Mouse (Mus musculus) monocyte, adult 5-6 weeks (primary cell): ENCODE results near the gene Haus2. TPM values are rescaled to one million over a fixed set of nuclear protein-coding genes. Genes with fewer than 3 reads are reported as not detected.
A peak's percentile ranks its signal among the peaks of the same experiment; 100 is the strongest.
"Not testable (repeated sequence)": the region's sequence is repeated elsewhere in the genome, so short reads cannot be mapped to it uniquely, and the experiment has no call there.

Source experiments
- ATAC-seq: fragments of 153-309, 156-312 bp; replicated peaks from 2 replicates; pipeline ENCODE4 v1.8.0; 2017; ENCODE audit warnings: mild to moderate bottlenecking; ENCODE audit not compliant: low TSS enrichment, insufficient number of reproducible peaks, severe bottlenecking, poor library complexity, low FRiP score
- total RNA-seq: library from RNA; stranded (forward); fragments of 200-1000, 200-491, 200-594 nt; gene quantifications from 3 replicates; pipeline ENCODE4 v1.2.3, GENCODE M21; 2017

Gene Haus2
- total RNA-seq, result 12.5 to 16.3 TPM (median 16.0 TPM) in 3 replicates

DNA sequence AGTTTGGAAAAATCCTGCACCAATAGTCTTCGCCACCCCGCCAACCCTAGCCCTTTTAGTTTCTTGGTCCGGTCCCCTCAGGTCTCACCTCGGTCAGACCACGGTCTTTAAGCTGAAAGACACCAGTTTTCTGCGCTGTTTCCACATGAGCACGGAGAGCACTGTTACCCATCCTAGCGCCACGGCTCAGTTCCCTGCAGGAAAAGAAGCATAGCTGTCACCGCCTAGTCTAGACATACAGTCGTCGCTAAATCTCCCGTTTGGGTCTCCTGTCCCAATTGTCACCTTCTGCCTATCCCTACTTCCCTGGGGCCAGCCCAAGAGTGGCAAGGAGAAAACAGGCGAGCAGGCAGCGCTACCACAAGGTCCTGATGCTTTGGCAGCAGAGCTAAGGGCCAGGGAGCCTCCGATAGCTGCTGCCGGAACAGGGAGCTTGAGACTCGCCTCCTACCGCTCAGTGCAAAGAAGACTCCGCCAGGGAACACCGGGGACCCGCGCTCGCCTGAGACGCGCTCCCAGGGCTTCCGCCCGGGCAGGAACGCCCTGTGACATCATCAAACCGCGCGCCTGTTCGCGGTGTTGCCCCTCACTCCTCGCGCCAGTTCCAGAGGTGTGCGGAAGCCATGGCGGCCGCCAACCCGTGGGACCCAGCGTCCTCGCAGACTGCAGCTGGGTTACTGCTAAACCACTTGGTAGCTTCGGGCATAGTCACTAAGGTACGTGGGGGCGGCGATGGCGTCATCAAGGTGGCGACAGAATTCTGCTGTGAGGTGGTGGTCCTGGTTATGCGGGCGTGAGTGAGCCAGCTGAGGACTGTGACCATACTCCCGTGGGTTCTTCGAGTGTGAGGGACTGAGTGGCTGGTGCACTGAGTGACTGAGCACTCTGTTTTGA lies at the start of gene Haus2, which contains the start of gene Lrrc57:
Gene Haus2, plus strand, starts transcription at position 554 of the 894 bp plus-strand sequence.
Gene Lrrc57, minus strand, starts transcription at position 691 of the 894 bp plus-strand sequence.
- ATAC-seq, result peak; percentile 90

DNA sequence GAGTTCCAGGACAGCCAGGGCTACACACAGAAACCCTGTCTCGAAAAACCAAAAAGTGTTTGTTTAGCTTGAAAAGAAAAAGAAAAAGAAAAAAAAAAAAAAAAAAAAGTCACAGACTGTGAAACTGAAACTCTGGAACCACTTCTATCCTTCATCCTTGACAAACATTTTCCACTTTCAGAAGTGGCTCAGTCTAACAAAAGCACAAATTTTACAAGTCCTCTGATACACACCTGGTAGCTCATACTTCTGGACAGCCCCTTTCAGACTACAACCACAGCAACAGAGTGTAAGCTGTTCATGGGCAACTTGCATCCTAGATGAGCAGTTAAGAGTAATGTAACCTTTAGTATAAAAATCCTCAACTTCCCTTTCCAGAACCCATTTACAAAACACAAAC lies 47.7 kb upstream of the Haus2 start:
- no peak for ATAC-seq

DNA sequence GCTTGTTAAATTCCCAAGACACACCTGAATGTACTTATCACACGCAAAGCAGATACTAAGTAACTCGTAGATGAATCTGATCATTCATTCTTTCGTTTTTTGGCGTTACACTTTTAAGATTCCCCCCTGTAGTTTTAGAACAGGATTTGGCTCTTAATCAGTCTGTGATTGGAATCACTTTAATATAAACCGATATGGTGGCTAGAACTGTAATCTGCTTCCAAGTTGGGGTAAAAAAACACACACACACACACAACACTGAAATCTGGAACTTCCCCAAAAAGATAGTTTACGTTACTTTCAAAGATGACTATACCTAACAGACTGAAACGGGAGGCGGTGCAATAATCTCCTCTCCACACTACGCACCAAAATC lies 46.3 kb upstream of the Haus2 start:
- peak; percentile 13; the same call in 1 of the 2 replicates for ATAC-seq

DNA sequence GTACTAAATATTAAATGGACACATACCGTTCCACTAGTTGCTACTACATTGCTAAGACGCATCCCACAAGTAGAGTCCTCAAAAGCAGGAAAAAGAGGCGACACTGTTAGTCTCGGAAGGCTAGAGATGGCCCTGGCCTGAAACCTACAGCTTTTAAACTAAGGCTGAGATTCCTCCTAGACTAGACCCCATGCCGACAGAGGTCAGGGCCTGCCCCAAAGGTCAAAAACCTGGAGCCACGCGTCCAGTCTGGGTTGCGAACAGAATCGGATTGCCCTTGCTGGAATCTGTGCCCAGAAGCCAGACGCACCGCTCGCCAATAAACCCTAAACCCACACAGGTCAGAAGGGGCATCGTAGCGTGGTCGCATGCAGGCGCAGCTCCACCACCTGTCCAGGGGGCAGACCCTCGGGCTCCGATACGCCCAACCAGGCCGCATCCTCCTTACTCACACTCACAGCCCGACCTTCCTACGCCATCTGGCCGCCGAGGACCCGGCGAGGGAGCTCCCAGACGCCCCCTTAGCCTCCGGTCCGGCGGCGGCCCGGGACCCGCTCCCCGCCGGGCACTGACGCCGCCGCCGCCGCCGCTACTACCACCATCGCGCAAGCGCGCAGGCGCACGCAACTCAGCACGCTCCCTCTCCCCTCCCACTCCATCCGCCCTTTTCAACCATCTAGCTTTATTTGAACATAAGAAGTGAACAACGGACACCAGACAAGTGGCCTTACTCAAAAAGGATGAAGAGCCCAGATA lies 45.8 kb upstream of the Haus2 start, which contains the start of gene Zfp106:
Gene Zfp106, minus strand, starts transcription at position 609 of the 756 bp plus-strand sequence.
- peak; percentile 85 for ATAC-seq

DNA sequence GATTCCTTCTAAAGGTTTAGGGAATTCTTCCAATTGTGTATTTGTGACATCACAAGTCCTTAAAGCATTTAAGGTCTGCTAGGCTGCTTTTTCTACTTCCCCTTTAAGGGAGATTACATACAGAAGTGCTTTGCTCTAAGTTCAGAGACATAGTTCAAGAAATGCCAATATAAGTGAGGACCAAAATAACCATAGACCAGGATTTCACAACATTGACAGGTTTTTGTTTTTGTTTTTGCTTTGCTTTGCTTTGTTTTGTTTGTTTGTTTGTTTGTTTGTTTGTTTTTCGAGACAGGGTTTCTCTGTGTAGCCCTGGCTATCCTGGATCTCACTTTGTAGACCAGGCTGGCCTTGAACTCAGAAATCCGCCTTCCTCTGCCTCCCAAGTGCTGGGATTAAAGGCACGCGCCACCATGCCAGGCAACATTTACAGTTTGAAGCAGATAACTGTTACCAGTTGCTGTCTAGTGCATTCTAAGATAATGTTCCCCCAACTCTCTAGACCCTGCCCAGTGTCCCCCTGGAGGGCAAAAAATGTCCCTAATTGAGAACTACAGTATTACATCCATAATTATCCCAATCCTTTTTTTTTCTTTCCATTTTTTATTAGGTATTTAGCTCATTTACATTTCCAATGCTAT lies 44.5 kb upstream of the Haus2 start:
- not testable (repeated sequence) for ATAC-seq

DNA sequence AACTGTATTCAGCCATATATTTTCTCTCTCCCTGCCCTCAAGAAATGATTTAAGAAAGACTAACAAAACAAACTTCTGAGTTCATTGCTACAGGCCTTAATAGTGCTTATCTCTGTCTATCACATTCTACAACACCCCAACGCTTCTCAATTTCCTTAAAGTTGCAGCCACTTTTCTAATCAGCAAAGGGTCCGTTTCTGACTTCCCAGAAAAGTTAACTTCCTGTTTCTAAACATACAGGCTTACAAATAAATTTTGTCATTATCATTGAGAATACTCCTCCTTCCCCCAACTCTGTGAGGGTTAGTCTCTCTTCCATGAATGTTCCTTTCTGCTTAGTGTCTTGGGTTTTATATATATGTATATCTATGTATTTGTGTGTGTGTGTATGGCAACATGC lies 43.8 kb upstream of the Haus2 start:
- no peak for ATAC-seq

DNA sequence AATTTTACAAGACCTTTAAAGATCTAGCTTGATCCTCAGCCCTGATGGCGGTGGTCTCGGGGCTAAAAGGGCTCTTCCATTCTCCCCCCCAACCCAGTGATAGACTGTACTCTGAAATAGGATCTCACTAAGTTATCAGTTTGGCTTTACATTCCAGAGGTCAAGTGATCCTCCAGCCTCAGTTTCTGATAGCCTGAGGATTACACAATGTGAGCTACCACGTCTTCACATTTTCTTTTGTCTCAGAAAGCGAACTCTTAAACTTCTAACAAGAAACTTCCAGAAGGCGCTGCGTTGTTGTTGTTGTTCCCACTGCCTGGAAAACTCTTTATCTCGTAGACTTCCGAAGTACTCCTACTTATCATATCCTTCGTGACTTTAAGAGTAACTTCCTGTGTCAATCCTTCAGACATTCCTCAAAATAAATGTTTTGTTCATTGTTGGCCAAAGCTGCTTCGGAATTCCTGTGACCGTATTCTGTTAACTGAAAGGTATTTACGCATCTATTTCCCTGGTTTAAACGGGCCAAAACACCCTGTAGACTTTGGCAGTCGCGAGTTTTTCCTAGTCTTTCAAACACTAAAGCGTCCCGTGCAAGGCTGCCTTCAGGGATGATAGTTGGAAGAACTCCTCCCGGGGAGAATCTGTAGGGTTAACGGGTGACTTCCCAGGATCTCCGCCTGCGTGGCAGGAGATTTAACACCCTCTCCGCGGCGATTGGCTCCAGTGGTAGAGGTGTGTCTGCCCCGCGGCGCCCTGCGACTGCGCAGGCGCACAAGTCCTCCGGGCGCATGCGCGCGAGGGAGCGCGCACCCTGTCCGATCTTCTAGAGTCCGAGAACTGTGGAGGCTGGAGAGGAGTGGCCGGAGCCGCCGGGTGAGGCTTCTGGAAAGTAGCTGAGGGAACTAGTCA lies 42.0 kb upstream of the Haus2 start, which contains the start of gene Snap23:
Gene Snap23, plus strand, starts transcription at position 786 of the 912 bp plus-strand sequence.
- peak; percentile 65 for ATAC-seq

DNA sequence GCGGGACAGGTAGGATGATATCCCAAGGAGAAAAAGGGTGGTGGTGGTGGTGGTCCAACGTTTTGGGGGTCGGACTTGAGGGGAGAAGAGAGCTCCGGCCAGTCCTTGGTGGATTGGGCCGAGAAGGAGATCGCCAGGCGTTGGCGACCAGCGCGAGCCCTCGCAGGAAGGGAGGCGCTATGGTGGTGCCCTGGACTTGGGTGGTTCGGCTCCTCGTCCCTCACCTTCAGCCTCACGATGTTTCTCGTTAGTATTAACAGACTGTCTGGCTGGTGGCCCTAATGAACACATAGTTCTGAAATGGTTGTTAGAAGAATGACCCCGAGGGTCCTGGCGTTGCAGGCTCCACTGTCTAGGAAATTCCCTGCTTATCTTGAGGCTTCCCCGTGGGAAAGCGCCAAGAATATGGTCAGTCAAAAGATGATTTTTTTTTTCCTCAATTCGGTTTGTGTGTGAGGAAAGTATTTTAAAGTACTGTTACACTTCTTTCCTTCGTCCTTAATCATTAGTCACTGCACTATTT lies 41.3 kb upstream of the Haus2 start:
- ATAC-seq, result peak; percentile 14; the same call in 1 of the 2 replicates

DNA sequence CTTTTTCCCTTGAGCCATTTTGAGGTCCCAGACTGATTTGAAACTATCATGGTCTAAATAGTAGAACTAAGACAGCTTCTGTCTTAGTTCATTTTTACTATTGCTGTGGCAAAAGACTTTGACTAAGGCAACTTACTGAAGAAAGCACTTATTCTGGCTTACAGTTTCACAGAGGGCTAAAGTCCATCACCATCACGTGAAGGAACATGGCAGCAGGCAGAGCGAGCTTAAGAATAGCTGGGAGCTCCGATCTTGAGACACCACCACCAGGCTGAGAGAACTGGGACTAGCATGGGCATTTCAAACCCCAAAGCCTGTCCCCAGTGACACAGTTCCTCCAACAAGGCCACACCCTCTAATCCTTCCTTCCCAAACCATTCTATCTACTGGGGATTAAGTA lies 38.1 kb upstream of the Haus2 start:
- ATAC-seq, result no peak

DNA sequence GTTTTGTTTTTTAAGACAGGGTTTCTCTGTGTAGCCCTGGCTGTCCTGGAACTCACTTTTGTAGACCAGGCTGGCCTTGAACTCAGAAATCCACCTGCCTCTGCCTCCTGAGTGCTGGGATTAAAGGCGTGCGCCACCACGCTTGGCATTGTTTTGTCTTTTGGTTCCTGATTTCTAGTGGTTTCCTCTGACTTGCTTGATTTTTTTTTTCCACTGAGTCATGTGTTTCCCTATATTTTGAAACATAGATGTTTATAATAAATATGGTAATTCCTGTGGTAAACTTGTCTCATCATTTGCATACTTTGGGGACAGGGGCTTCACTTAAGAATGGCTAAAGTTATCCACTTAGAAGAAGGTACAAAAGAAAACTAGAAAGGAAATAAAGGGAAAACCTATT lies 37.0 kb upstream of the Haus2 start:
- not testable (repeated sequence) for ATAC-seq

DNA sequence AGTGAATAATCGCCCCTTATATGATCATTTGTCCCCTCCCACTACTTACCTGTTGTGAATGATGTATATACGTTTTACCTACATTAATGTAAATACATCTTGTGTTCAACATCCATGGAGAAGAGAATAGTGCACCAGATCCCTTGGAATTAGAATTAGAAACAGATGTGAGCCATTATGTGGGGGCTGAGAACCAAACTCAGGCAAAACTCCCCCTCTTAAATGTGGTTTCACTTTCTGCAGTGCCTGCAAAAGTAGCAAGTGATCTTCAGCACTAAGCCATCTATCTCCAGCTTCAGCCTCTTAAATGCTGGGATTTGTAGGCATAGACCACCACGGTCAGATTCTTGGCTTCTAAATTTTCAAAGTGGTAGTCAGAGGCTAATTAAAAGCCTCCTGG lies 34.1 kb upstream of the Haus2 start:
- ATAC-seq, result no peak

DNA sequence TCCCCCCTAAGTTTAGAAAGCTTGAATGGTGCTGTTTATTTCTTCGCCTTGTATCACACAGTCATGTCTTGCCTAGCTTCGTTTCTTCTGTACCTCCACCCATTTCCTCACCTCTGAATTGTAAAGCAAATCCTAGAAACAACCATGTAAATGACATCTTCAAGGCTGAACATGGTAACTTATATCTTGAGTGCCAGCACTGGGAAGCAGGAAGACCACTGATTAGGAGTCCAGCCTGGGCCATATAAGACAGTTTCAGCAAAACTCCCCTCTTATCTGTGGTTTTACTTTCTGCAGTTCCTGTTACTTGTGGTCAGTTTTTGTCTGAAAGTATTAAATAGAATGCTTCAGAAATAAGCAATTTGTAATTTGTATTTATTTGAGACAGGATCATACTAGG lies 33.2 kb upstream of the Haus2 start:
- ATAC-seq, result no peak

DNA sequence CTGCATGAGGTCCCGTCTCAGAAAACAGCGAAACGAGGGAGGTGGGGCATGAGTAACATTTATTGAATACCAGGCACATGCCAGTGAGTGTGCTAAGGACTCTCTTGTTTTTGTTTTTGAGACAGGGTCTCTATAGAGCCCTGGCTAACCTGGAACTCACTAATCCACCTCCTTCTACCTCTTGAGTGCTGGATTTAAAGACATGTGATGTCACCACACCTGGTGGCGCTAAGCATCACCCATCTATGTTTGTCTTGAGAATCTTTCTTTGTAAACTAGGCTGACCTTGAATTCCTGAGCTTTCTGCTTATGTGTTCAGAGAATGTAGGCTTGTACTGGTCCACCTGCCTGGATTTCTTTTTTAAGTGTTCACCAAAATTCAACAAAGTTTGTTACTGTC lies 31.4 kb upstream of the Haus2 start:
- ATAC-seq, result no peak

DNA sequence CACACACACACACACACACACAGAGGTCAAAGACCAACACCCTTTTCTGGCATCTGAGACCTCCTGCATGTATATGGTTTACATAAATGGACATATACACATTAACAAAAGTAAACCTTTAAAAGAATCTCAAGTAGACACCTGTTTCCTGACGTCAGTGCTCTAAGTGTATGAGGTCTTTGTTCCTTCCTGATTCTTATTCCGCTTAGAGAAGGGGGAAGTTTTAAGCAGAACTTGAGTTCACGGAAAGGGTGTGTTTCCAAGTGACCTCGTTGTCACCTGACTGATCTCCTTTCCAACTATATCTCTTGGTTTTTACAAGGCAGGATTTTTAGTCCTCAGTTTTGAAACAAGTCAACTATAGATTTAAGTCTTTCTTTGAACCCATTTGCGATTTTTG lies 30.9 kb upstream of the Haus2 start:
- ATAC-seq, result peak; percentile 95

DNA sequence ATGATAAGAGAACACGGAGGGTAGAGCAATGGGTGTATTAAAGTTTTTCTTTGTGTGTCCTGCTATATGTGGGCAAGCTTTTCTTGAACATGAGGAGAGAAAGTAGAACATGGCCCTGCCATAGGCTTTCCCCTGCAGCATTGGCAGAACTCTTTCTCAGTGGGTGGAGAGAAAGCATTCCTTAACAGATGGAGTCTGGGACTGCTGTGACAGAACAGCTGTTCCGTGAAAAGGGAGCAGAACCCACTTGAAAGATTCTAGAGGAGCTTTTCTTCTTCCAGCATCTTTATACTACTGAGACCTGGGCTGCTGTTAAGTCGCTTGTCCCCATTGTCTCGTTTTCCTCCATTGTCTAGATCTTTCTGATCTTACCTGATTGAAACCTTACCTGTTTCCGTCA lies 19.4 kb upstream of the Haus2 start:
- ATAC-seq, result no peak

DNA sequence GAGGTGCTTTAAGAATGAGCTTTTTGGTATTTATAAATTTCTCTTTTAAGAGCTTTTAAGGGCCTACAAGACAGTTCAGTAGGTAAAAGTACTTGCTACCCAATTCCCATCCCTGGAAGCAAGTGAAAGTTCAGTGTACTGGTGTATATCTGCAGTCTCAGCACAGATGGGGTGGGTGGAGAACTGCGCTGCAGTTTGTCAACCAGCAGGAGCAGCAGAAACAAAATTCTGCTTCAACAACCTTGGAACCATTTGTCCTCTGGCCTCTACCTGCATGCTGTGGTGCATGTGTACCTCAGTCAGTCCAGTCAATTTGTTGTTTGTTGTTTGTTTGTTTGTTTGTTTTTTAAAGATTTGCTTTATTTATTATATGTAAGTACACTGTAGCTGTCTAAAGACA lies 17.0 kb upstream of the Haus2 start:
- no peak for ATAC-seq

DNA sequence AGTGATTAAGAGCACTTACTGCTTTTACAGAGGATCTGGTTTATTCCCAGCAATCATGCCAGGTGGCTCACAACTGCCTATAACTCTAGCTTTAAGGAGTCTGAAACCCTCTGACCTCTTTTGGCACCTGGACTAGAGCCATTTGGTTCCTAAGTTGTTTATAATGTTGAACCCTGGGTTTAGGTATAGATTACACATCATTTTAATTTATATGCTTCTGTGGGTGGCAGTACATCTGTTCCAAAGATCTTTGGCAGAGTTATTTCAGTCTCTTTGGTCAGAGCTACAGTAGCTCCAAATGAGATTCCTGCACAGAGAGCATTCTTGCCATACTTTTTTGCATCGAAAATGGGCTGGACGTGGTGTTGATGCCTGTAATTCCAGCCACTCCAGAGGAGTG lies 11.4 kb upstream of the Haus2 start:
- no peak for ATAC-seq

DNA sequence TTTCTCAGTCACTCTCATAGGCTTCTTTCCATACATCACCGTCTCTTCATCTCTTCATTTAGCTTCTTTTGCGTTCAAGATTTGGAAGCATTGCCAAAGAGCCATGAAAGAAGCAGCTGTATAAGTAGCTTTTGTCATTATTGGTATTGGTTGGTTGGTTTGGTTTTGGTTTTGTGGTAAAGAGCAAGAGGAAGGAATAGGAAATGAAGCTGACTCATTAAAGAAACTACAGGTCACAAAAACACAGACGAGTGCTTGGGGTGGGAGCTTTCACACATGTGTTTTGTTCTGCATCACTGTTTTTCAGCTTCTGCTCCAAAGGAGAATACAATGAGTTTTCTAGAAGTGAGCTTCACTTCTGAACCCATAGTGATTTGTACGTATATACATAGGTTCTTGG lies 9.7 kb upstream of the Haus2 start:
- ATAC-seq, result no peak
